Mouse (Mus musculus) olfactory bulb, adult 2 months (tissue): ENCODE measurements around the gene Pax5. TPM values are rescaled to one million over a fixed set of nuclear protein-coding genes. Genes with fewer than 3 reads are reported as not detected.

Source experiments
- H3K27ac ChIP-seq: fragments of 200-500 bp; 2 replicates; pipeline ENCODE4 v1.5.1; 2012; ENCODE audit warnings: low read depth, low read length; ENCODE audit not compliant: insufficient read depth
- H3K4me1 ChIP-seq: fragments of 200-500 bp; 2 replicates; pipeline ENCODE4 v1.6.1; 2012; ENCODE audit warnings: low read length; ENCODE audit not compliant: control insufficient read depth, insufficient read depth
- H3K4me3 ChIP-seq: fragments of 200-500 bp; 2 replicates; pipeline ENCODE4 v1.5.1; 2012; ENCODE audit warnings: mild to moderate bottlenecking, low read depth, low read length, moderate library complexity; ENCODE audit not compliant: insufficient read depth
- CTCF ChIP-seq: fragments of 200-500 bp; IDR thresholded peaks from 2 replicates; pipeline ENCODE4 v1.5.1; 2012; ENCODE audit warnings: low read depth, mild to moderate bottlenecking, low read length, moderate library complexity; ENCODE audit not compliant: insufficient read depth
- POLR2A ChIP-seq: fragments of 200-500 bp; IDR thresholded peaks from 2 replicates; pipeline ENCODE4 v1.6.1; 2012; ENCODE audit warnings: mild to moderate bottlenecking, low read depth, low read length, moderate library complexity; ENCODE audit not compliant: insufficient read depth
- WGBS: fragments of 180-500 bp; shearing (Covaris S2); methylation state at CpG from one replicate; pipeline ENCODE4 v1.1.7; 2018; 5-methylcytosine and 5-hydroxymethylcytosine counted together
- polyA plus RNA-seq: library from polyadenylated mRNA; stranded (reverse); fragments of >200 nt; gene quantifications from 2 replicates; pipeline ENCODE4 v1.2.4, GENCODE M21; 2012; ENCODE audit warnings: low replicate concordance; ENCODE audit not compliant: missing spikeins, insufficient read depth, insufficient read length

Pax5 gene
- polyA plus RNA-seq, 1 experiment: not detected

DNA sequence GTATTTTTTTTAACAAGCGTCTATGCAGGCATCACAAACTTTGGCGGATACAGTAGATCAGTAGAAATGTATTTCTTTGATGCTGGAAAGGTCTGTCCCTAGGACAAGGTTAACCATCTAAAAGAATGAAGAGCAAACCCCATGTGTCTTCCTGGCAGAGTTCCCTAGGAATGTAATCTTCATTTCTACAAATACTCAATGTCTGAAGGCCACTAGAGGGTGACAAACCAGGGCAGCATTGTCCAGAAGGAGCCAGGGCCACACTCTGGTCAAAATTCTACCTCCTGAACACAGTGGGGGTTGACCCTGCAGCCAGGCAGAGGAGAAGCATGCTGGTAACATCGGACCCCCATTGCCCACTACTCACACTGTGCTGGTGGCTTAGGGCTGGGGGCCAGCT lies 185.0 kb downstream of the Pax5 start:
- no peak overlapping the region for H3K27ac ChIP-seq
- 82% methylated on average over 3 of the region's 3 CpGs for WGBS
- TF ChIP-seq POLR2A: no peak
- no peak for TF ChIP-seq CTCF

GRCm38 (mm10) chr4:44518923-44519322 lies 191.4 kb downstream of the Pax5 start:
- WGBS: 31% methylated on average over 11 of the region's 11 CpGs

More for the DNA sequence above, 185.0 kb downstream of the Pax5 start:
- no peak overlapping the region for H3K4me3 ChIP-seq
- H3K4me1 ChIP-seq: no peaks in the 10 kb centered on the region

DNA sequence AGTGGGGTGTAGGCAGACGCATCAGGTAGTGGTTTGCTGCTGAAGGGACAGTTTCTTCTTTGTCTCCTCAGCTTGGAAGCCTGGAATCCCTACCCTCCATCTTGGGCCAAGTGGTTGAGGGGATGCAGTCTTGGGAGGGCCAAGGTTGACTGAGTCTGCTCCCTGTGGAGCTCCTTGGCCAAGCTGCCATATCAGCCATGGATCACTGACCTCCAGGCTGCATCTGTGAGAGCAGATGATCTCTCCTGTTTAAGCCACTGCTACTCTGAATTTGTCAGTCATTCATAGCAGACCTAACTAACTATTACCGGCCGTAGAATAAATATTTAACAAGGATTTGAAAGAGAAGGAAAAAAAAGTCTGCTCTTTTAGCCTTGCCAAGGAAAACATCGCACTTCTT lies 196.3 kb downstream of the Pax5 start:
- TF ChIP-seq CTCF: no peak
- no peak for TF ChIP-seq POLR2A
- 93% methylated on average over 4 of the region's 4 CpGs for WGBS
- H3K4me3 ChIP-seq: no peak overlapping the region
- peaks cover under 1% of the 10 kb centered on the region; the same call in 1 of the 2 replicates for H3K4me1 ChIP-seq
- no peak overlapping the region for H3K27ac ChIP-seq

More at GRCm38 (mm10) chr4:44518923-44519322, 191.4 kb downstream of the Pax5 start:
- Histone ChIP-seq H3K27ac (no peak overlapping the region), H3K4me1 (peaks cover 3% of the 10 kb centered on the region; the same call in 1 of the 2 replicates), H3K4me3 (no peak overlapping the region)
- TF ChIP-seq POLR2A: no peak
- TF ChIP-seq CTCF: no peak

DNA sequence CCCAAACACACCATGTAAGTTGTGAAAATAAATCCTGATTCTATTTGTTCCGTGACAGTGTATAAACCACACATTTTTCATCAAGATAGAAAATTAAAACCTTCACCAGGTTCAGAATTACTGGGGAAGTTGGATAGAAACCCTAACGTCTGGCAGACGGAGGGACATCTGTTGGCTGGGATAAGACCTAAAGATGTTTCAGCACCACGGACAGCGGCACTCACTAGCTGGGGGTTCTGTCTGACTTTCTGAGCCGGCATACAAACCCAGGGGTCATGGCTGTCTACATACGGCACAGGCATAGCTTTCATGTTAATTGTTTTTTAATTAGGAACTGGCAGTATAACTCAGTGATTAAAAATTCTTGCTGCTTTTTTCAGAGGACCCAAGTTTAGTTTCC lies 198.6 kb downstream of the Pax5 start:
- Histone ChIP-seq H3K27ac (no peak overlapping the region), H3K4me1 (peaks cover 6% of the 10 kb centered on the region), H3K4me3 (no peak overlapping the region)
- 32% methylated on average over 7 of the region's 7 CpGs for WGBS
- TF ChIP-seq CTCF (no peak), POLR2A (no peak)

DNA sequence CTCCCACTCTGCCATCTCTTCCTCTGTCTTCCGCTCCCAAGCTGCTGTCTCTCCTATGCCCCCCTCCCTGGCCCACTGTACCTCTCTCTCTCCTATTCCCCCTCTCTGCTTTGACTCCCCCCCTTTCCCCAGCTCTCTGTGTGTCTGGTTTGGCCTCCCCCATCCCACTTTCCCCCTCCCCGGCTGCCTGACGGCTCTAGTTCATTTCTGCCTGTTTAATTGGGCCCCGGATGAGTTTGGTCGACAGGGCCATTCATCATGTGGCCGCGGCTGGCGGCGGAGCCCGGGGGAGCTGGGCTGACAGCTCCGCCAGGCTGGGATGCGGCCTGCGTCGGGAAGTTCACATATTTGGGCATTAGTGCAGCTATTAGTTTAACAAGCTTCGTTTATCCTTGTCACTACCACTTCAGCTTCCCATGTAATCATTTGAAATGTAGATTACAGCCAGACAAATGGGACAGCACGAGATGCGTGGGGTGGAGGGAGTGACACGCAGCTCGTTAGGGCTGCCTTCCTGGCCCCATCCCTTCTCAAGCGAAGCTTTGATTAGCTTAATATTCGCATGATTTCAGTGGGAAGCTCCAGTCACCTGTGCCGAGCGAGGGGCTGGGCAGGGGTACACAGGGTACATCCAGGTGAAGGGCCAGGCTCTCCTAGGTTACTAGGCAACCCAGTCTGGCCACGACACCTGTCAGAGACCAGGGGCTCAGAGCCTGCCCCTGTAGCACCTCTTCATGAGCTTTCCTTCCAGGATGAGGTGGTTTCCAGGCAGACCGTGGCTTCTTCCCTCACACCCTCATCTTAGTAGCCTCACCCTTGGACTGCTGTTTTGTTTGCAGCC lies 201.7 kb downstream of the Pax5 start:
- Histone ChIP-seq H3K4me3 (no peak overlapping the region), H3K27ac (no peak overlapping the region)
- WGBS: 37% methylated on average over 25 of the region's 25 CpGs

DNA sequence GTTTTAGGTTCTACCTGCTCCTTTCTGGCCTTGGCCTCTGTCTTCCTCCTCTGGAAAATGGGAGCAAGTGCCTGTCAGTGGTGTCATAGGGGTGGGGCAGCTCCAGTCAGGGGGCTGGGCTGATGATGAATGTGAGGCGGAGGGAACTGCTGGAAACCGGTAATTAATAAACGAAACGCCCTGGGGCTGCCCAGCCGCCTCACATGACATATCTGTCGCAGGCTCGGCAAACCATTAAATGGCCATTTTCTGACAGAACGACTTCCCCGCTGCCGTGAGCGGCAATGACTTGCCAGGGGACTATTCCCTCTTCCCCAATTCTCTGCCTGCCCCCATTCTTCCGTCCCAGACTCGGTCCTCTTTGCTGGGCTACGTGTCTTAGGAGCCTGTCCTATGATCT lies 202.4 kb downstream of the Pax5 start:
- Histone ChIP-seq H3K4me3 (no peak overlapping the region), H3K27ac (no peak overlapping the region), H3K4me1 (peaks cover 6% of the 10 kb centered on the region)
- TF ChIP-seq CTCF: no peak
- TF ChIP-seq POLR2A: no peak
- WGBS: 29% methylated on average over 14 of the region's 14 CpGs

More for the DNA sequence above, 201.7 kb downstream of the Pax5 start:
- TF ChIP-seq POLR2A (no peak), CTCF (no peak)
- H3K4me1 ChIP-seq: peaks cover 6% of the 10 kb centered on the region

DNA sequence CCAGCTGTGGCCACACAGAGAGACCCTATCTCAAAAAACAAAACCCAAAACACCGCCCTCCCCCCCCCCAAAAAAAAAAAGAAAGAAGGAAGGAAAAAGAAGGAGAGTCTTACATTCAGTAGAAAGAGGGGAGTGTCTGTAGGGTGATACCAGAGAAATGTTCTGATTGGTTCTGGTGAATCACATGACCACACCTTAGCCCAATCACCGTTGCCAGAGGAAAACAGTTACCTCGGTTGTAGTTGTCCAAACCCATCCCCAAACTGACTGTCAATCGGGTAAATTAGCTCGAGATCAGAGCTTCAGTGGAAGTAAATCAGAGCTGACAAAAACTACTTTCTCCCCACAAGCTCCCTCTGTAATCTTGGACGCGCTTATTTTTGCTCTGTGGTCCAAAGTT lies 205.3 kb downstream of the Pax5 start:
- Histone ChIP-seq H3K27ac (no peak overlapping the region), H3K4me3 (no peak overlapping the region), H3K4me1 (peaks cover 6% of the 10 kb centered on the region)
- WGBS: 83% methylated on average over 7 of the region's 7 CpGs
- TF ChIP-seq POLR2A (no peak), CTCF (no peak)

- Histone ChIP-seq H3K4me1 (no peaks in the 10 kb centered on the region), H3K27ac (no peak overlapping the region), H3K4me3 (no peak overlapping the region)
- 49% methylated on average over 9 of the region's 9 CpGs for WGBS
- TF ChIP-seq CTCF: no peak
- TF ChIP-seq POLR2A: no peak
Observed at GRCm38 (mm10) chr4:44502196-44502867, 208.0 kb downstream of the Pax5 start.

- 86% methylated on average over 5 of the region's 5 CpGs for WGBS
- no peak for TF ChIP-seq CTCF
- TF ChIP-seq POLR2A: no peak
- no peak overlapping the region for H3K4me3 ChIP-seq
- no peaks in the 10 kb centered on the region for H3K4me1 ChIP-seq
- H3K27ac ChIP-seq: no peak overlapping the region
Observed at GRCm38 (mm10) chr4:44498156-44498555, 212.1 kb downstream of the Pax5 start.
